Mouse (Mus musculus): Measurements from ENCODE around the gene Mpp2.
A peak's percentile ranks its signal among the peaks of the same experiment; 100 is the strongest.

The Mpp2 gene

GRCm38 (mm10) chr11:102087931-102088898 is at the start of gene Mpp2:
TSS of gene Mpp2 (minus strand) at chr11:102088515.
- peak; percentile 27 for DNase-seq (ENCODE audit: low read depth, low spot score)

- no peak for DNase-seq (ENCODE audit: low read depth, low spot score)
These were observed 49.5 kb upstream of the Mpp2 start for GRCm38 (mm10) chr11:102137625-102138446.

- DNase-seq (ENCODE audit: low read depth, low spot score): no peak
These were observed 46.2 kb upstream of the Mpp2 start for GRCm38 (mm10) chr11:102134516-102134915.

- DNase-seq (ENCODE audit: low read depth, low spot score): no peak
These were observed 29.1 kb upstream of the Mpp2 start for GRCm38 (mm10) chr11:102117386-102117785.

- DNase-seq (ENCODE audit: low read depth, low spot score): no peak
These were observed 27.9 kb upstream of the Mpp2 start for GRCm38 (mm10) chr11:102116241-102116640.

- DNase-seq (ENCODE audit: low read depth, low spot score): no peak
These were observed 23.3 kb upstream of the Mpp2 start for GRCm38 (mm10) chr11:102111576-102111975.

GRCm38 (mm10) chr11:102107732-102108131 is 19.4 kb upstream of the Mpp2 start, which contains the start of gene Pyy:
TSS of gene Pyy (minus strand) at chr11:102107832.
- no peak for DNase-seq (ENCODE audit: low read depth, low spot score)

GRCm38 (mm10) chr11:102106911-102107310 is 18.6 kb upstream of the Mpp2 start:
- no peak for DNase-seq (ENCODE audit: low read depth, low spot score)

GRCm38 (mm10) chr11:102102485-102103258 is 14.4 kb upstream of the Mpp2 start:
- DNase-seq (ENCODE audit: low read depth, low spot score): no peak

- DNase-seq (ENCODE audit: low read depth, low spot score): no peak
These were observed 12.9 kb upstream of the Mpp2 start, which contains the start of gene Ppy for GRCm38 (mm10) chr11:102101219-102101618. TSS of gene Ppy (minus strand) at chr11:102101319.

GRCm38 (mm10) chr11:102096887-102097391 is 8.6 kb upstream of the Mpp2 start:
- DNase-seq (ENCODE audit: low read depth, low spot score): peak; percentile 81

- DNase-seq (ENCODE audit: low read depth, low spot score): no peak
These were observed 8.1 kb upstream of the Mpp2 start for GRCm38 (mm10) chr11:102096446-102096845.

GRCm38 (mm10) chr11:102095676-102096075 is 7.4 kb upstream of the Mpp2 start:
- no peak for DNase-seq (ENCODE audit: low read depth, low spot score)

GRCm38 (mm10) chr11:102089088-102089808 is 933 bp upstream of the Mpp2 start:
- DNase-seq (ENCODE audit: low read depth, low spot score): peak; percentile 23

GRCm38 (mm10) chr11:102087081-102087751 is 1.1 kb downstream of the Mpp2 start:
- peak; percentile 39 for DNase-seq (ENCODE audit: low read depth, low spot score)

- DNase-seq (ENCODE audit: low read depth, low spot score): no peak
These were observed 2.0 kb downstream of the Mpp2 start for GRCm38 (mm10) chr11:102086331-102086730.

- no peak for DNase-seq (ENCODE audit: low read depth, low spot score)
These were observed 4.2 kb downstream of the Mpp2 start for GRCm38 (mm10) chr11:102084159-102084558.

GRCm38 (mm10) chr11:102083193-102083592 is 5.1 kb downstream of the Mpp2 start:
- no peak for DNase-seq (ENCODE audit: low read depth, low spot score)

GRCm38 (mm10) chr11:102082322-102082721 is 6.0 kb downstream of the Mpp2 start:
- DNase-seq (ENCODE audit: low read depth, low spot score): no peak

GRCm38 (mm10) chr11:102073722-102074121 is 14.6 kb downstream of the Mpp2 start:
- DNase-seq (ENCODE audit: low read depth, low spot score): no peak
